Mouse (Mus musculus) liver, adult 2 months (tissue): ENCODE measurements around the gene Tubgcp2. TPM values are rescaled to one million over a fixed set of nuclear protein-coding genes. Genes with fewer than 3 reads are reported as not detected.

ENCODE experiments used
- DNase-seq: peaks from one replicate; pipeline ENCODE4 v3.0.0-alpha.2; 2011; ENCODE audit warnings: low read depth, low spot score; ENCODE audit errors: extremely low read depth
- H3K27ac ChIP-seq: fragments of 200-500 bp; replicated peaks from 2 replicates; pipeline ENCODE4 v1.5.1; 2012; ENCODE audit warnings: low read depth, mild to moderate bottlenecking, control low read depth, inconsistent platforms, low read length; ENCODE audit not compliant: insufficient read depth
- H3K27me3 ChIP-seq: fragments of 200-500 bp; 2 replicates; pipeline ENCODE4 v1.6.1; 2012; ENCODE audit warnings: mild to moderate bottlenecking, moderate library complexity, low read length, inconsistent platforms; ENCODE audit not compliant: control insufficient read depth, insufficient read depth
- H3K36me3 ChIP-seq: fragments of 200-500 bp; 2 replicates; pipeline ENCODE4 v1.6.1; 2012; ENCODE audit warnings: low read length, inconsistent platforms; ENCODE audit not compliant: control insufficient read depth, insufficient read depth
- H3K4me1 ChIP-seq: fragments of 200-500 bp; 2 replicates; pipeline ENCODE4 v1.6.1; 2011; ENCODE audit warnings: low read length; ENCODE audit not compliant: control insufficient read depth, insufficient read depth
- H3K4me3 ChIP-seq: fragments of 200-500 bp; 2 replicates; pipeline ENCODE4 v1.5.1; 2011; ENCODE audit warnings: low read depth, mild to moderate bottlenecking, control low read depth, low read length, moderate library complexity; ENCODE audit not compliant: insufficient read depth
- H3K79me2 ChIP-seq: fragments of 200-500 bp; 2 replicates; pipeline ENCODE4 v1.6.1; 2012; ENCODE audit warnings: inconsistent platforms, mild to moderate bottlenecking, low read length, moderate library complexity; ENCODE audit not compliant: control insufficient read depth, insufficient read depth
- H3K9ac ChIP-seq: fragments of 200-500 bp; 2 replicates; pipeline ENCODE4 v1.6.1; 2012; ENCODE audit warnings: low read depth, mild to moderate bottlenecking, control low read depth, inconsistent platforms, low read length
- CTCF ChIP-seq: fragments of 200-500 bp; IDR thresholded peaks from 2 replicates; pipeline ENCODE4 v1.5.1; 2011; ENCODE audit warnings: low read depth, low read length, control low read depth
- POLR2A ChIP-seq: fragments of 200-500 bp; IDR thresholded peaks from 2 replicates; pipeline ENCODE4 v1.6.1; 2011; ENCODE audit warnings: low read length, control low read depth; ENCODE audit not compliant: insufficient read depth; ENCODE audit errors: extremely low read depth
- WGBS: fragments of 180-500 bp; shearing (Covaris S2); methylation state at CpG from one replicate; pipeline ENCODE4 v1.1.7; 2018; 5-methylcytosine and 5-hydroxymethylcytosine counted together
- polyA plus RNA-seq: library from polyadenylated mRNA; depleted of rRNA; stranded (reverse); fragments of >200 nt; gene quantifications from 2 replicates; pipeline ENCODE4 v1.2.3, GENCODE M21; 2012
- total RNA-seq: library from RNA; depleted of rRNA; stranded (reverse); fragments of >200 nt; gene quantifications from 2 replicates; pipeline ENCODE4 v1.2.3, GENCODE M21; 2014

Gene Tubgcp2
- total and polyA plus RNA-seq, 2 experiments: 11.8 to 12.4 TPM

- Histone ChIP-seq H3K79me2 (no peaks in the 10 kb centered on the region), H3K27me3 (peaks cover 10% of the 10 kb centered on the region), H3K9ac (no peak overlapping the region), H3K27ac (no peak overlapping the region), H3K36me3 (no peaks in the 10 kb centered on the region), H3K4me3 (no peak overlapping the region), H3K4me1 (no peaks in the 10 kb centered on the region)
- WGBS: 82% methylated on average over 6 of the region's 6 CpGs
- no peak for TF ChIP-seq POLR2A
- no peak for TF ChIP-seq CTCF
- no peak for DNase-seq
Observed at GRCm38 (mm10) chr7:140077698-140078097, 41.2 kb upstream of the Tubgcp2 start.

DNA sequence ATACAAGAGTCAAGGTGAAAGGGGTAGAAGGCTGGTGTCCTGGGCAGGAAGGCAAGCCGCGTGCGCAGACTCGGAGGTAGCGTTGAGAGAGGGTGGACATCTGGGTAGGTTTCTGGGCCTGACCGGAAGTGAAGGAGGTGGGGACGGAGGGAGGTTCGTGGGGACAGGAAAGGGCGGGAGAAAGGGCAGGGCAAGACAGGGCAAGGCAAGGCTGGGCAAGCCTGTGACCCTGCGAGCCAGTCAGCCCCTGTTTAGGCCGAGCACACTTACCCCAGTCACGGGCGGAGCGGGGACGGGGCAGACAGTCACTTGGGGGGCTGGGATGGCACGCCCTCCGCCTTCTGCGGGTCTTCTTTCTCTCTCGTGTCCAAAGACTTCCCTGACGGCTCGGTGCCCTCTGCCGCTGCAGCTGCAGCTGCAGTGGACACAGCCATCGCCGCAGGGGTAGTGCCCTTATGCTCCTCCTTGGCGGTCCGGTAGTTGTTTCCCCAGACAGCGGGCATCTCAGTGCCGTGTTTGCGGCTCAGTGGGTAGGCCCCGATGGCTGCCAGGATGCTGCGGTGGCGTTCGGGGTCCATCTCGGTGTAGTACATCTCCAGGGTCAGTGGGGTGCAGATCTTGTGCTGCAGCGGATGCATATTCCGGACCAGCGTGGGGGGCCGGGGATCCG is 33.7 kb upstream of the Tubgcp2 start:
- H3K79me2 ChIP-seq: no peaks in the 10 kb centered on the region
- H3K27me3 ChIP-seq: no peaks in the 10 kb centered on the region
- H3K9ac ChIP-seq: peak overlapping the region; percentile 59
- H3K4me1 ChIP-seq: peaks cover 5% of the 10 kb centered on the region; the same call in 1 of the 2 replicates
- no peak for TF ChIP-seq POLR2A
- TF ChIP-seq CTCF: no peak
- 60% methylated on average over 39 of the region's 39 CpGs for WGBS
- peak; percentile 64 for DNase-seq
- no peaks in the 10 kb centered on the region for H3K36me3 ChIP-seq
- peak overlapping the region; percentile 7; the same call in 1 of the 2 replicates for H3K27ac ChIP-seq
- peak overlapping the region; percentile 59 for H3K4me3 ChIP-seq

DNA sequence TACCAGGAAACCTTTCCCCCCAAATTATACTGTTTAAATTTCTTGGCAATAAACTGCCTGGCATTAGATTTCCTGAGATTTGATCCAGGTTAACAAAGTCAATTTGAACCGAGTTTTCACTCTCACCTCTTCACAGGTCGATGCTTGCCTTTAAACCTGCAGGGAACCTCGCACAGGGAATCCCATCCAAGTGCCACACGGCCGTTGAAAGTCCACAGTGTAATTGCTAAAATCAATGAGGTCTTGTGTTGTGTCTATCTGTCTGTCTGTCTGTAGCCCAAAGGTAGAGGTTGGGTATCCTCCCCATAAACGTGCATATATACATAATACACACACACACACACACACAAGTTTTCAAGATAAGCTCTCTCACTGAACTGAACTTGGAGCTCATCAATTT is 30.9 kb upstream of the Tubgcp2 start:
- TF ChIP-seq POLR2A: no peak
- no peak for TF ChIP-seq CTCF
- Histone ChIP-seq H3K27me3 (no peaks in the 10 kb centered on the region), H3K27ac (peak overlapping the region; percentile 92), H3K36me3 (no peaks in the 10 kb centered on the region), H3K9ac (no peak overlapping the region; the same call in 1 of the 2 replicates), H3K79me2 (no peaks in the 10 kb centered on the region), H3K4me1 (peaks cover 5% of the 10 kb centered on the region; the same call in 1 of the 2 replicates), H3K4me3 (no peak overlapping the region)
- peak; percentile 95 for DNase-seq
- WGBS: 18% methylated on average over 6 of the region's 6 CpGs

DNA sequence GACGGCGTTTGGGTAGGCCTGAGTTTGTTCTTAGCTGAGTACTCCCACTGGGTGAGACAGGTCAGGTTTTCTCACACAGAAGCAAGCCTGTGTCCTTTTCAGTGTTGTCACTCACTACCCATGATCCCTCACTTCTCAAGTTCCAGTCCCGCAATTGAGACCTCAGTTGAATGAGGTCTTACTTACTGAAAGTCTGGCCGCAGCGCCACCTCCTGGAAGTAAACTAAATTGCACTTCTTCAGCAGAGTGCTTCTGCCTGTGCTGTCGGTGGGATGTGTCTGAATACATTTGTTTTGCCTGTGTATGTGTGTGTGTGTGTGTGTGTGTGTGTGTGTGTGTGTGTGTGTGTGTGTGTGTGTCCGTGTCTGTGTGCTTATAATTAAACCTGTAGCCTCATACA is 26.6 kb upstream of the Tubgcp2 start:
- H3K27ac ChIP-seq: no peak overlapping the region
- H3K36me3 ChIP-seq: no peaks in the 10 kb centered on the region
- no peaks in the 10 kb centered on the region for H3K79me2 ChIP-seq
- DNase-seq: peak; percentile 45
- peaks cover 5% of the 10 kb centered on the region; the same call in 1 of the 2 replicates for H3K4me1 ChIP-seq
- no peak overlapping the region for H3K9ac ChIP-seq
- TF ChIP-seq CTCF (peak; percentile 64), POLR2A (no peak)
- H3K27me3 ChIP-seq: peaks cover 6% of the 10 kb centered on the region; the same call in 1 of the 2 replicates
- H3K4me3 ChIP-seq: no peak overlapping the region
- 28% methylated on average over 7 of the region's 7 CpGs for WGBS

DNA sequence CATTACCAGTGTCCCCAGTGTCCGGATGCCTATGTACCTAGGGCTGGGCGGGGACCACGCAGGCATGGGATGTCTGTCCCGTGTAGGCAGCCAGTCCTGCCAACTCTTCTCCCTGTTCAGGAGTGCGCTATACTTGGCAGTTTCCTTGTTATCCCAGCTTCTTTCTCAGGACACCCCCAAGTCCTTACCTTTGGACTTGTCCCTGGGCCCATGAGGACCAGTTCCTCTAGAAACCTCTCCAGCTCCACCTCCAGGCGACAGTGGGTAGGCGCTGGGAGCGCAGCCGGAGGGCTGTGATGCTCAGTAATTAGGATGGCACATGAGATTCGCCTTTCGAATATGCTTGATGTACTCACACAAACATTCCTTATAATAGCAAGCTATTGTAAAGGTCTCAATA is 25.8 kb upstream of the Tubgcp2 start:
- H3K79me2 ChIP-seq: no peaks in the 10 kb centered on the region
- WGBS: 41% methylated on average over 11 of the region's 11 CpGs
- no peak overlapping the region for H3K27ac ChIP-seq
- TF ChIP-seq CTCF (peak; percentile 47), POLR2A (no peak)
- H3K9ac ChIP-seq: no peak overlapping the region
- H3K4me3 ChIP-seq: no peak overlapping the region
- no peaks in the 10 kb centered on the region for H3K36me3 ChIP-seq
- DNase-seq: no peak
- no peaks in the 10 kb centered on the region for H3K4me1 ChIP-seq
- peaks cover 6% of the 10 kb centered on the region; the same call in 1 of the 2 replicates for H3K27me3 ChIP-seq

GRCm38 (mm10) chr7:140061832-140062130 is 25.3 kb upstream of the Tubgcp2 start:
- Histone ChIP-seq H3K27me3 (peaks cover 6% of the 10 kb centered on the region; the same call in 1 of the 2 replicates), H3K79me2 (no peaks in the 10 kb centered on the region), H3K4me1 (no peaks in the 10 kb centered on the region), H3K4me3 (no peak overlapping the region), H3K27ac (no peak overlapping the region), H3K36me3 (no peaks in the 10 kb centered on the region), H3K9ac (no peak overlapping the region)
- TF ChIP-seq CTCF: no peak
- TF ChIP-seq POLR2A: no peak
- 18% methylated on average over 6 of the region's 6 CpGs for WGBS
- DNase-seq: no peak
